Mouse (Mus musculus): Measurements from ENCODE around the gene Emc10.

Emc10 gene

GRCm38 (mm10) chr7:44463556-44464225 is 32.6 kb downstream of the Emc10 start:
- in situ Hi-C loops (cut with MboI), result no loop called here

- in situ Hi-C loops (cut with MboI), result no loop called here
Measured at GRCm38 (mm10) chr7:44463056-44463425, 33.3 kb downstream of the Emc10 start.

GRCm38 (mm10) chr7:44462218-44463055 is 33.9 kb downstream of the Emc10 start:
- in situ Hi-C loops (cut with MboI), result no loop called here

GRCm38 (mm10) chr7:44461503-44462217 is 34.7 kb downstream of the Emc10 start:
- in situ Hi-C loops (cut with MboI), result no loop called here

- in situ Hi-C loops (cut with MboI), result no loop called here
Measured at GRCm38 (mm10) chr7:44460767-44461502, 35.4 kb downstream of the Emc10 start.

GRCm38 (mm10) chr7:44460067-44460466 is 36.3 kb downstream of the Emc10 start:
- in situ Hi-C loops (cut with MboI), result no loop called here

- in situ Hi-C loops (cut with MboI), result no loop called here
Measured at GRCm38 (mm10) chr7:44456302-44456701, 40.0 kb downstream of the Emc10 start.

- in situ Hi-C loops (cut with MboI), result no loop called here
Measured at GRCm38 (mm10) chr7:44453256-44453655, 43.1 kb downstream of the Emc10 start.

GRCm38 (mm10) chr7:44446070-44446855 is 50.1 kb downstream of the Emc10 start:
- in situ Hi-C loops (cut with MboI), result no loop called here

GRCm38 (mm10) chr7:44445528-44445923 is 50.8 kb downstream of the Emc10 start:
- in situ Hi-C loops (cut with MboI), result no loop called here

- in situ Hi-C loops (cut with MboI), result no loop called here
Measured at GRCm38 (mm10) chr7:44444886-44445527, 51.3 kb downstream of the Emc10 start.

- in situ Hi-C loops (cut with MboI), result no loop called here
Measured at GRCm38 (mm10) chr7:44443268-44444173, 52.8 kb downstream of the Emc10 start.

GRCm38 (mm10) chr7:44442407-44442821 is 53.9 kb downstream of the Emc10 start:
- in situ Hi-C loops (cut with MboI), result no loop called here

GRCm38 (mm10) chr7:44441648-44442109 is 54.6 kb downstream of the Emc10 start:
- in situ Hi-C loops (cut with MboI), result no loop called here

GRCm38 (mm10) chr7:44441180-44441579 is 55.1 kb downstream of the Emc10 start:
- in situ Hi-C loops (cut with MboI), result no loop called here

GRCm38 (mm10) chr7:44440479-44440878 is 55.9 kb downstream of the Emc10 start:
- in situ Hi-C loops (cut with MboI), result no loop called here
